Mouse (Mus musculus) heart, embryonic 13.5 days (tissue): ENCODE results near the gene Diras1. TPM values are rescaled to one million over a fixed set of nuclear protein-coding genes. Genes with fewer than 3 reads are reported as not detected.
A peak's percentile ranks its signal among the peaks of the same experiment; 100 is the strongest.
"Not testable (repeated sequence)": the region's sequence is repeated elsewhere in the genome, so short reads cannot be mapped to it uniquely, and the experiment has no call there.

Source experiments
- ATAC-seq: fragments of 200-750 bp; cut with Nextera tagmentation; 2 replicates; pipeline ENCODE4 v1.8.0; 2017; ENCODE audit warnings: moderate TSS enrichment; ENCODE audit not compliant: insufficient number of reproducible peaks, low FRiP score, low TSS enrichment; ENCODE audit errors: extremely low read depth
- H3K27ac ChIP-seq: fragments of 300-500 bp; sonication (generic); replicated peaks from 2 replicates; pipeline ENCODE4 v1.5.1; 2015; ENCODE audit warnings: moderate library complexity, mild to moderate bottlenecking, inconsistent platforms
- H3K27me3 ChIP-seq: fragments of 300-500 bp; sonication (generic); replicated peaks from 2 replicates; pipeline ENCODE4 v1.6.1; 2015; ENCODE audit warnings: mild to moderate bottlenecking, inconsistent platforms
- H3K36me3 ChIP-seq: fragments of 300-500 bp; sonication (generic); 2 replicates; pipeline ENCODE4 v1.6.1; 2015; ENCODE audit warnings: mild to moderate bottlenecking, inconsistent platforms
- H3K4me1 ChIP-seq: fragments of 300-500 bp; sonication (generic); 2 replicates; pipeline ENCODE4 v1.6.1; 2015; ENCODE audit warnings: inconsistent platforms
- H3K4me2 ChIP-seq: fragments of 300-500 bp; sonication (generic); 2 replicates; pipeline ENCODE4 v1.6.1; 2015; ENCODE audit warnings: inconsistent platforms, mild to moderate bottlenecking, moderate library complexity
- H3K4me3 ChIP-seq: fragments of 300-500 bp; sonication (generic); 2 replicates; pipeline ENCODE4 v1.5.1; 2015; ENCODE audit warnings: moderate library complexity, mild to moderate bottlenecking, inconsistent platforms
- H3K9ac ChIP-seq: fragments of 300-500 bp; sonication (generic); 2 replicates; pipeline ENCODE4 v1.6.1; 2015; ENCODE audit warnings: inconsistent platforms, mild to moderate bottlenecking, moderate library complexity
- H3K9me3 ChIP-seq: fragments of 300-500 bp; sonication (generic); 2 replicates; pipeline ENCODE4 v1.6.1; 2016; ENCODE audit warnings: inconsistent platforms
- WGBS: fragments of 180-500 bp; shearing (Covaris S2); methylation state at CpG from one replicate; pipeline ENCODE4 v1.1.7; 2015; ENCODE audit warnings: mixed read lengths; 5-methylcytosine and 5-hydroxymethylcytosine counted together
- polyA plus RNA-seq: library from polyadenylated mRNA; unstranded; fragments of >200 nt; fragmentation: Nextera tagmentation; extraction: Ambion mirVana; gene quantifications from 2 replicates; pipeline ENCODE4 v1.2.1, GENCODE M21; 2015

Gene Diras1
- polyA plus RNA-seq, 1 experiment from 2014 or later: 0.07 TPM

DNA sequence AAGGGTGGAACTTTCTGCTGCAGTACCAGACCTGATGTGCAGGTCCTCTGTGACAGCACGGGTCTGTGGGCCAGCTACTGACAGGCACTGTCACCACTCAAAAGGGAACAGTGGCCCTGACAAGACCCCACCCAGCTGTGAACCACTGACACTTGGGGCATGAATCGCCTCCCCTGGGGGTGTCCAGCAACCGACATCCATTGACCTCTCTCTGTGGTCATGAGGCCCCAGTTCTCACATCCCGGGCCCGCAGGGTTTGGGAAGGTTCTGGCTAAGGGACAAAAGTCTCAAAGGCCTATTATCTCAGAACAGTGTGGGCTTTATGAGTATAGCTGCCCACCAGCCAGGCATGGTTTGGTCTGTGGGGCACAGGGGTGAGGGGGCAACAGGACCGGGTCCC lies 29.7 kb upstream of the Diras1 start:
- Histone ChIP-seq H3K27me3 (no peaks in the 10 kb centered on the region), H3K9ac (no peak overlapping the region), H3K4me3 (no peak overlapping the region), H3K4me1 (peaks cover 39% of the 10 kb centered on the region), H3K4me2 (no peak overlapping the region), H3K9me3 (no peaks in the 10 kb centered on the region), H3K36me3 (peaks cover 34% of the 10 kb centered on the region), H3K27ac (no peak overlapping the region)
- no peak for ATAC-seq
- WGBS: 82% methylated on average over 6 of the region's 6 CpGs

DNA sequence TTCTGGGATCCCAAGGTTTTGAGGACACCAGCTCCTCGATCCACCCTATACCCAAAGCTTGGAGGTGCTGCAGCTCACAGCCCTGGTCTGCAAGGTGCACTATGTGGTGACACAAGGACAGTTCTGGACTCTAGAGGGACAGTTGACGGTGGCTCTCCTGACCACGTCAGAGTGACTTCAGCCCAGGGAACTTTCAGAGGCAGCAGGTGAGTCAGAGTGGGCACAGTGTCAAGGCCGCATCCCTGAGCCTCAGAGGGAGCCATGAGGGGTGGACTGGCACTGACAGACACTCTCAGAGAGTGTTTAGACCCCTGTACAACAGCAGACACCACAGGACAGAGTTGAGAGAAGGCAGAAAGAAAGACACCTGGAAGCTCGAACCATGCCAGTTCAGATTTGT lies 27.1 kb upstream of the Diras1 start:
- Histone ChIP-seq H3K4me3 (no peak overlapping the region), H3K9me3 (no peaks in the 10 kb centered on the region), H3K36me3 (peaks cover 60% of the 10 kb centered on the region), H3K27me3 (no peaks in the 10 kb centered on the region), H3K9ac (0 out of 2 replicates have a peak overlapping the region, but pooled peaks have one; percentile 28), H3K27ac (no peak overlapping the region), H3K4me2 (no peak overlapping the region), H3K4me1 (peaks cover 18% of the 10 kb centered on the region)
- 80% methylated on average over 5 of the region's 5 CpGs for WGBS
- no peak for ATAC-seq

GRCm38 (mm10) chr10:81051133-81051532 lies 25.7 kb upstream of the Diras1 start:
- Histone ChIP-seq H3K4me1 (0 out of 2 replicates have a peak, but pooled peaks cover 4% of the 10 kb centered on the region), H3K4me3 (no peak overlapping the region), H3K36me3 (peaks cover 74% of the 10 kb centered on the region), H3K9me3 (no peaks in the 10 kb centered on the region), H3K4me2 (no peak overlapping the region), H3K27ac (no peak overlapping the region), H3K27me3 (no peaks in the 10 kb centered on the region), H3K9ac (no peak overlapping the region)
- ATAC-seq: no peak
- WGBS: 80% methylated on average over 6 of the region's 6 CpGs

DNA sequence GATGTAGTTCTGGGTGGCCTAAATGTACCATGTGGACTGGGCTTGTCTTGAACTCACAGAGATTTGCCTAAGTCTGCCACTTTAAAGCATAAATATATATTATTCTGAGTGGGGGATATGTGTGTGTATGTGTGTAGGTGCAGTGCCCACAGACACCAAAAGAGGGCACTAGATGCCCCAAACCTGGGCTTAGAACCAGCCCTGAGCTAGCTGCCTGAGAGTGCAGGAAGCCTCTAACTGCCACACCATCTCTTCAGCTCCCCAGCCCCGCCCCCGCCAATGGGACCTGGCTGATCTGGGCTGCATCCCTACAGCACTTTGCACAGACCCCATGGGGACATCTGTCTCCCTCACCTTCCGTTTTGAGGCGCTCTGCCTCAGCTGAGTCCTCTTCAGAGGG lies 25.2 kb upstream of the Diras1 start:
- WGBS: 86% methylated on average over 3 of the region's 4 CpGs
- no peak overlapping the region for H3K4me3 ChIP-seq
- no peak overlapping the region for H3K27ac ChIP-seq
- H3K9ac ChIP-seq: no peak overlapping the region
- no peak for ATAC-seq
- H3K4me1 ChIP-seq: 0 out of 2 replicates have a peak, but pooled peaks cover 4% of the 10 kb centered on the region
- H3K9me3 ChIP-seq: no peaks in the 10 kb centered on the region
- H3K27me3 ChIP-seq: no peaks in the 10 kb centered on the region
- H3K4me2 ChIP-seq: no peak overlapping the region
- H3K36me3 ChIP-seq: peaks cover 78% of the 10 kb centered on the region

DNA sequence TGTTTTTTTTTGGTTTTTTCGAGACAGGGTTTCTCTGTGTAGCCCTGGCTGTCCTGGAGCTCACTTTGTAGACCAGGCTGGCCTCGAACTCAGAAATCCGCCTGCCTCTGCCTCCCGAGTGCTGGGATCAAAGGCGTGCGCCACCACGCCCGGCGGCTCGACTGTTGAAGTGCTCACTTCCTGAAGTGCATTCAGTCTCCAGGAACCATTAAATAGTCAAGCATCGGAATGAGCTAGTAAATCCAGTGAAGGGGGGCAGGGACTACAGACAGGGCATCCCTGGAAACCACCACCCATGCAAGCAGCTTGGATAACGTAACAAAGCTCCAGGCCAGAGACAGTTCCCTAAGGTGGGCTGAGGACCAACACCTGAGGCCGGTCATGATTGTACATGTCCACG lies 19.8 kb upstream of the Diras1 start:
- 89% methylated on average over 14 of the region's 14 CpGs for WGBS
- not testable (repeated sequence) for H3K4me1 ChIP-seq, H3K9me3 ChIP-seq, H3K27ac ChIP-seq, ATAC-seq, H3K9ac ChIP-seq, H3K4me2 ChIP-seq, H3K27me3 ChIP-seq, H3K4me3 ChIP-seq
- H3K36me3 ChIP-seq: peaks cover 79% of the 10 kb centered on the region

DNA sequence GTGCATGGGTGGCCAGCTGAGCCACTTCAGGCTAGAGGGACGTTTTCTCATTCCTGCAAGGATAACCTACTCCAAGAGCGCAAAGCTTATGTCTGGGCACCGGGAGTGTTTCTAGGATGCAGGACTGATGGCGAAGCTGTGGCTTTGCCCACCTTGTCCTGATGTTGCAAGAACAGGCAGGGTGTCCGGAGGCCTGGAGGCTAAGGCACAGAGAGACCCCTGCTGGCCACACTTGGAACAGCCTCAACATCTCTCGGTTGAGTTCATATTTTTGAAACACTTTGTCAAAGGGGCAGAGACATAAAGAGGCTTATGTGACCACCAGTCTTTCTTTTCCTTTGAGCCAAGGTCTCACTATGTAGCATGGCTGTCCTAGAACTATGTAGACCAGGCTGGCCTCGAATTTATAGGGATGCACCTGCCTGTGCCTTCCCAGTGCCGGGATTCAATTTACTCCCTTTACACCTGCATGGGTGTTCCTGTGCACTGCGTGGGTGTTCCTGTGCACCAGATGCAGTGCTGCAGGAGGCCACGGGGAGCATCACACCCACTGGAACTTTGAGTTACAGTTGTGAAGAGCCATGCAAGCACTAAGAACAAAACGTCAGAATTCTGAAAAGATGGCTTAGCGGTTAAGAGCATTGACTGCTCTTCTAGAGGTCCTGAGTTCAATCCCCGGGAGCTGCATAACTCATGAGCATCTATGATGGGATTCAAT lies 16.2 kb upstream of the Diras1 start:
- Histone ChIP-seq H3K4me2 (no peak overlapping the region), H3K4me1 (peaks cover 2% of the 10 kb centered on the region; the same call in 1 of the 2 replicates), H3K9ac (no peak overlapping the region), H3K4me3 (no peak overlapping the region), H3K9me3 (no peaks in the 10 kb centered on the region), H3K36me3 (peaks cover 42% of the 10 kb centered on the region), H3K27ac (no peak overlapping the region), H3K27me3 (no peaks in the 10 kb centered on the region)
- ATAC-seq: no peak
- WGBS: 30% methylated on average over 13 of the region's 13 CpGs

DNA sequence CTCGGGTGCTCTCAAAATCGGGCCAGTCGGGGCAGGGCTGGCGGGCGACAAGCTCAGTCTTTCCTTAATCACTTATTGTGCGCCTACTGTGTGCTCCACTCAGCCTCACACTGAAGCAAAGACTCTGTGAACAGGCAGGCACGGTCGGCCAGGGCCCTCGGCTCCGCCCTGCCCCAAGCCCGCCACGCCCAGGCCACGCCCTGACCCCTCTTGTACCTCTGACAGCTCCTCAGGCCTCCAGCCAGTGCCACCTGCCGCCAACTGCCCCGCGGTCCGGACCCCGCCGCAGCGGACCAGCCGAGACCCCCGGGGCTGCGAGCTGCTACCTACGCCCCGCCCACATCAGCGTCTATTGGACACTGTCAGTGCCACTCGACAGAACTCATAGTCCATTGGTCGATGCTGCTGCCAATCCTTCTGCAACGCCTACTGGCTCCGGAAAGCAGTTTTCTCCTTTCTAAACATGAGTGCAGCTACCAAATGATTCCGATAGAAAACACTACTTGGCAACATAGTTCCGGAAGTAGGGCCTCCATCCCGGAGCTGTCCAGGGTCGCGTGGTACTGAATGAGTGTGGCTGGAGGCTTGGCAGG lies 11.6 kb upstream of the Diras1 start, which contains the start of gene Slc39a3:
TSS of gene Slc39a3 (minus strand) at position 439 of the 593 bp plus-strand sequence.
- H3K27ac ChIP-seq: no peak within 1 kb of the TSS

GRCm38 (mm10) chr10:81036251-81036650 lies 10.8 kb upstream of the Diras1 start:
- Histone ChIP-seq H3K27ac (no peak overlapping the region), H3K36me3 (peaks cover 18% of the 10 kb centered on the region; the same call in 1 of the 2 replicates), H3K4me1 (peaks cover 2% of the 10 kb centered on the region; the same call in 1 of the 2 replicates), H3K4me3 (no peak overlapping the region), H3K27me3 (no peaks in the 10 kb centered on the region), H3K9me3 (no peaks in the 10 kb centered on the region), H3K9ac (no peak overlapping the region), H3K4me2 (no peak overlapping the region)
- WGBS: 75% methylated on average over 7 of the region's 7 CpGs
- no peak for ATAC-seq

More for the DNA sequence above, 11.6 kb upstream of the Diras1 start, which contains the start of gene Slc39a3:
- peak within 1 kb of the TSS; percentile 79 for H3K9ac ChIP-seq
- H3K27me3 ChIP-seq: no peaks in the 10 kb centered on the region
- H3K9me3 ChIP-seq: no peaks in the 10 kb centered on the region
- ATAC-seq: peak; percentile 96; the same call in 1 of the 2 replicates
- peak within 1 kb of the TSS; percentile 64 for H3K4me3 ChIP-seq
- H3K4me1 ChIP-seq: peaks cover 2% of the 10 kb centered on the region; the same call in 1 of the 2 replicates
- peak within 1 kb of the TSS; percentile 82 for H3K4me2 ChIP-seq
- WGBS: 1% methylated on average over 35 of the region's 35 CpGs
- H3K36me3 ChIP-seq: 0 out of 2 replicates have a peak, but pooled peaks cover 14% of the 10 kb centered on the region

DNA sequence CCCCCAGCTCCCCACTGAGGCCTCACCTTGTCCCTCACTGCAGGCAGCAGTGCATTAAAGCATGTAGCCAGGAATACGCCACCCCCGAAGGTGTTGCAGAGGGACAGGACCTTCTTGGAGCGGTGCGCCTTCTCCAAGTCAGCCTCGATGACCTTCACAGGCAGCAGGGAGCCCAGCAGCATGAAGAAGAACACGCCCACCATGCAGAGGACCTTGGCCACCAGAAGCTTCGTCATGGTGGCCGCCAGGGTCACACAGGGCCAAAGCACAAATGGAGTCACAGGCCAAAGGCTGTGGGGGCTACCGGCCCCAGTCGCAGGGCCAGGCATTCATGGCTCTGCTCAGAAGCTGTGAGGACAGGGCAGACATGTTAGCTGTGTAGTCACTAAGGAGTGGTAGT lies 8.1 kb upstream of the Diras1 start:
- 75% methylated on average over 10 of the region's 10 CpGs for WGBS
- Histone ChIP-seq H3K9me3 (no peaks in the 10 kb centered on the region), H3K27ac (no peak overlapping the region), H3K36me3 (peaks cover 34% of the 10 kb centered on the region), H3K4me1 (peaks cover 2% of the 10 kb centered on the region; the same call in 1 of the 2 replicates), H3K9ac (no peak overlapping the region), H3K4me3 (no peak overlapping the region), H3K4me2 (no peak overlapping the region), H3K27me3 (no peaks in the 10 kb centered on the region)
- no peak for ATAC-seq

DNA sequence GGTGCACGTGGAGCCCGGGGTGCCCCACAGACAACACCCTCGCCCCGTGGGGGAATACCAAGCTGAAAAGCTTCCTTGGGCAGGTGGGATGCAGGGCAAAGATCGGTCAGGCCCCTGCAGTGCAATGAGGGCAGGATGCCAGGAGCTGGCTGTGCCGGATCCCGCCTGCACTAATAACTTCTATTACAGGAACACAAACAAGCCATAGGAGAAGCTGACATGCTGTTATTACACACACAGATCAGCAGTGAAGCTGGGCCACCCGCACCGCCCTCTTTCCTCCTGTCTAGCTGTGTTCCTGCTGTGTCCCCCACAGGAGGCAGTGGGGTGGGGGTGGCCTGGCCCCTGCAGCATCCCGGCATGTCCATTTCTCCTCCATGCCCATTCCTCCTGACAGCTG lies 3.6 kb upstream of the Diras1 start:
- WGBS: 59% methylated on average over 10 of the region's 10 CpGs
- Histone ChIP-seq H3K27me3 (peaks cover 28% of the 10 kb centered on the region), H3K4me2 (no peak overlapping the region), H3K4me1 (peaks cover 13% of the 10 kb centered on the region), H3K9ac (no peak overlapping the region), H3K36me3 (peaks cover 34% of the 10 kb centered on the region), H3K9me3 (no peaks in the 10 kb centered on the region), H3K27ac (no peak overlapping the region), H3K4me3 (no peak overlapping the region)
- ATAC-seq: no peak

DNA sequence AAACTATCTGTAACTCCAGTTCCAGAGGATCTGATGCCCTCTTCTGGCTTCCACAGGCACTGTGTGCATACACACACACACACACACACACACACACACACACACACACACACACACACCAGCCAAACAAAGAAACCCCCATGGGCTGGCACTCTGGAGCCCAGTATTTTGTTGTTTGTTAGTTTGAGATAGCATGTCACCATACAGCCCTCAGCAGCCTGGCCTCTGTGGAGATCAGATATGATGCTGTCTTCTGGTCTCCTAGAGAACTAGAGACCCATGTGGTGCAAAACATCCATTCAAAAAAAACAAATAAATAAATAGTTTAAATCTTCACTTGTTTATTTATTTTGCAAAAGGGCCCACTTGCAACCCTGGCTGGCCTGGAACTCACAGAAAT lies 2.8 kb upstream of the Diras1 start:
- Histone ChIP-seq H3K9ac (no peak overlapping the region), H3K9me3 (no peaks in the 10 kb centered on the region), H3K27me3 (peaks cover 36% of the 10 kb centered on the region), H3K4me1 (peaks cover 13% of the 10 kb centered on the region), H3K36me3 (peaks cover 30% of the 10 kb centered on the region), H3K4me2 (no peak overlapping the region), H3K4me3 (no peak overlapping the region), H3K27ac (no peak overlapping the region)
- no peak for ATAC-seq
